Mouse (Mus musculus) MEL (cell line): Measurements from ENCODE around the gene Gm12166.

Experiments used
- CHD1 ChIP-seq: IDR thresholded peaks from 2 replicates; pipeline ENCODE4 v1.6.1; 2012; ENCODE audit warnings: low read depth, mild to moderate bottlenecking, inconsistent platforms, low read length, improper control_type of control experiment
- CTCF ChIP-seq, 3 experiments: IDR thresholded peaks in 2 of 3; conservative IDR thresholded peaks in 1 of 3; 2 replicates each; pipeline ENCODE4 v1.5.1; 2011 to 2012; ENCODE audit warnings: low read length in 3 of 3, low read depth in 2 of 3, mild to moderate bottlenecking in 2 of 3, improper control_type of control experiment in 1 of 3, inconsistent platforms in 1 of 3, mixed read lengths in 1 of 3, moderate library complexity in 1 of 3; ENCODE audit not compliant: control insufficient read depth in 1 of 3, insufficient read depth in 1 of 3, poor library complexity in 1 of 3, severe bottlenecking in 1 of 3
- JUND ChIP-seq: IDR thresholded peaks from 2 replicates; pipeline ENCODE4 v1.6.1; 2011; ENCODE audit warnings: low read depth, mild to moderate bottlenecking, improper control_type of control experiment, low read length
- ZMIZ1 ChIP-seq: IDR thresholded peaks from 2 replicates; pipeline ENCODE4 v1.6.1; 2012; ENCODE audit warnings: low read depth, mild to moderate bottlenecking, inconsistent platforms, low read length, improper control_type of control experiment, moderate library complexity
- ZNF384 ChIP-seq: IDR thresholded peaks from 2 replicates; pipeline ENCODE4 v1.6.1; 2012; ENCODE audit warnings: low read depth, mild to moderate bottlenecking, inconsistent platforms, low read length, improper control_type of control experiment

DNA sequence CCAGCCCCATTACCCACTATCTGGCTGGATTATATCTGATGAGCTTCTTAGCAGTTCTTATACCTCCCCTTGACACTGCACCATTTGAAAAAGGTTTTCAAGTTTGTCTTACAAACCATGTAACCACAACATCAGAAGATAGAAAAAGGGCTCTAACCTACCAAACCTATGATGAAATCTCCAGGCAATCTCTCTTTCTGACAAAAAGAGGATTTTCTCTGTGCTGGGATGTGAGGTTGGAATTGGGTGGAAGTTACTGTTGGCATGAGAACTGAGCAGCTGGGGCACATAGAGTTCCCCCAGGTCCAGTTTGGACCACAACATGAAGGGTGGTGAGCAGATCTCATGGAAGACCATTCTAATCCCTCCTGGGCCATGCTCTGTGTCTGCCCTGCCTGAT is 30.3 kb downstream of the Gm12166 start:
- TF ChIP-seq ZNF384 = no peak
- TF ChIP-seq CHD1 = no peak
- no peak for TF ChIP-seq ZMIZ1
- no peak for TF ChIP-seq CTCF (IDR thresholded peaks at IDR 0.05 in 2 of 3, conservative IDR thresholded peaks at IDR 0.05 in 1 of 3; ENCODE audit: control insufficient read depth in 1 of 3, insufficient read depth in 1 of 3, low read depth in 2 of 3, low read length in 3 of 3, poor library complexity in 1 of 3, severe bottlenecking in 1 of 3)
- TF ChIP-seq JUND = no peak
